Mouse (Mus musculus) hindlimb bud, embryonic 11.5 days (tissue): Measurements from ENCODE around the gene Arglu1.

Source experiments
- DNase-seq: peaks from one replicate; pipeline ENCODE4 v3.0.0-alpha.2; 2012; ENCODE audit warnings: low read depth, low spot score; ENCODE audit errors: extremely low spot score

The Arglu1 gene

GRCm38 (mm10) chr8:8690146-8691092 is at the start of gene Arglu1:
Arglu1 (minus strand) TSS chr8:8690521.
- DNase-seq, result peak; percentile 74

- DNase-seq, result no peak
Observed at GRCm38 (mm10) chr8:8737271-8737670, 47.0 kb upstream of the Arglu1 start.

GRCm38 (mm10) chr8:8736826-8737225 is 46.5 kb upstream of the Arglu1 start:
- DNase-seq, result no peak

GRCm38 (mm10) chr8:8733804-8734203 is 43.5 kb upstream of the Arglu1 start:
- DNase-seq, result peak; percentile 14

- DNase-seq, result no peak
Observed at GRCm38 (mm10) chr8:8728643-8729042, 38.3 kb upstream of the Arglu1 start.

GRCm38 (mm10) chr8:8726547-8726946 is 36.2 kb upstream of the Arglu1 start:
- no peak for DNase-seq

GRCm38 (mm10) chr8:8704813-8705212 is 14.5 kb upstream of the Arglu1 start:
- DNase-seq, result no peak

- DNase-seq, result no peak
Observed at GRCm38 (mm10) chr8:8703668-8704067, 13.3 kb upstream of the Arglu1 start.

- DNase-seq, result no peak
Observed at GRCm38 (mm10) chr8:8700821-8701220, 10.5 kb upstream of the Arglu1 start.

- no peak for DNase-seq
Observed at GRCm38 (mm10) chr8:8700229-8700628, 9.9 kb upstream of the Arglu1 start.

GRCm38 (mm10) chr8:8689454-8690145 is 721 bp downstream of the Arglu1 start:
- DNase-seq, result no peak

GRCm38 (mm10) chr8:8688823-8689453 is 1.4 kb downstream of the Arglu1 start:
- no peak for DNase-seq

GRCm38 (mm10) chr8:8685517-8685916 is 4.8 kb downstream of the Arglu1 start:
- no peak for DNase-seq

GRCm38 (mm10) chr8:8682697-8683096 is 7.6 kb downstream of the Arglu1 start:
- DNase-seq, result no peak

- no peak for DNase-seq
Observed at GRCm38 (mm10) chr8:8678236-8678635, 12.1 kb downstream of the Arglu1 start.

GRCm38 (mm10) chr8:8674864-8675263 is 15.5 kb downstream of the Arglu1 start:
- no peak for DNase-seq

GRCm38 (mm10) chr8:8661759-8662138 is 28.6 kb downstream of the Arglu1 start:
- DNase-seq, result peak; percentile 83

GRCm38 (mm10) chr8:8661103-8661758 is 29.1 kb downstream of the Arglu1 start, which contains the start of gene Efnb2:
Efnb2 (minus strand) TSS chr8:8661242.
- peak; percentile 77 for DNase-seq

- no peak for DNase-seq
Observed at GRCm38 (mm10) chr8:8660307-8661098, 29.8 kb downstream of the Arglu1 start.
